Mouse (Mus musculus): ENCODE data around the gene Rgl1.

Gene Rgl1

GRCm38 (mm10) chr1:152717329-152717728 lies 48.8 kb downstream of the Rgl1 start:
- DNase-seq (ENCODE audit: inconsistent ontology term), result no peak

- DNase-seq (ENCODE audit: inconsistent ontology term), result no peak
Measured at GRCm38 (mm10) chr1:152714405-152714804, 51.7 kb downstream of the Rgl1 start.

GRCm38 (mm10) chr1:152713924-152714323 lies 52.2 kb downstream of the Rgl1 start:
- no peak for DNase-seq (ENCODE audit: inconsistent ontology term)

GRCm38 (mm10) chr1:152711037-152711436 lies 55.1 kb downstream of the Rgl1 start:
- DNase-seq (ENCODE audit: inconsistent ontology term), result no peak

- no peak for DNase-seq (ENCODE audit: inconsistent ontology term)
Measured at GRCm38 (mm10) chr1:152707560-152707959, 58.6 kb downstream of the Rgl1 start.

GRCm38 (mm10) chr1:152703941-152704340 lies 62.2 kb downstream of the Rgl1 start:
- DNase-seq (ENCODE audit: inconsistent ontology term), result no peak

- DNase-seq (ENCODE audit: inconsistent ontology term), result no peak
Measured at GRCm38 (mm10) chr1:152702920-152703319, 63.2 kb downstream of the Rgl1 start.

- DNase-seq (ENCODE audit: inconsistent ontology term), result no peak
Measured at GRCm38 (mm10) chr1:152701066-152701465, 65.1 kb downstream of the Rgl1 start.

- no peak for DNase-seq (ENCODE audit: inconsistent ontology term)
Measured at GRCm38 (mm10) chr1:152697341-152697740, 68.8 kb downstream of the Rgl1 start.

GRCm38 (mm10) chr1:152695491-152695890 lies 70.7 kb downstream of the Rgl1 start:
- DNase-seq (ENCODE audit: inconsistent ontology term), result no peak

- no peak for DNase-seq (ENCODE audit: inconsistent ontology term)
Measured at GRCm38 (mm10) chr1:152689968-152690367, 76.2 kb downstream of the Rgl1 start.

GRCm38 (mm10) chr1:152687733-152688181 lies 78.4 kb downstream of the Rgl1 start:
- DNase-seq (ENCODE audit: inconsistent ontology term), result no peak

GRCm38 (mm10) chr1:152687099-152687730 lies 78.9 kb downstream of the Rgl1 start:
- no peak for DNase-seq (ENCODE audit: inconsistent ontology term)

- DNase-seq (ENCODE audit: inconsistent ontology term), result no peak
Measured at GRCm38 (mm10) chr1:152685531-152685930, 80.6 kb downstream of the Rgl1 start.

GRCm38 (mm10) chr1:152682368-152683194 lies 83.6 kb downstream of the Rgl1 start:
- DNase-seq (ENCODE audit: inconsistent ontology term), result no peak

GRCm38 (mm10) chr1:152681676-152682367 lies 84.3 kb downstream of the Rgl1 start:
- DNase-seq (ENCODE audit: inconsistent ontology term), result peak; percentile 77

GRCm38 (mm10) chr1:152681116-152681515 lies 85.0 kb downstream of the Rgl1 start:
- no peak for DNase-seq (ENCODE audit: inconsistent ontology term)

GRCm38 (mm10) chr1:152678451-152678850 lies 87.7 kb downstream of the Rgl1 start:
- no peak for DNase-seq (ENCODE audit: inconsistent ontology term)

- no peak for DNase-seq (ENCODE audit: inconsistent ontology term)
Measured at GRCm38 (mm10) chr1:152677482-152678211, 88.5 kb downstream of the Rgl1 start.

- DNase-seq (ENCODE audit: inconsistent ontology term), result peak; percentile 96
Measured at GRCm38 (mm10) chr1:152669446-152670180, 96.5 kb downstream of the Rgl1 start.

- DNase-seq (ENCODE audit: inconsistent ontology term), result no peak
Measured at GRCm38 (mm10) chr1:152660436-152660835, 105.7 kb downstream of the Rgl1 start.
